Mouse (Mus musculus): ENCODE results near the gene Zfp108.

DNA sequence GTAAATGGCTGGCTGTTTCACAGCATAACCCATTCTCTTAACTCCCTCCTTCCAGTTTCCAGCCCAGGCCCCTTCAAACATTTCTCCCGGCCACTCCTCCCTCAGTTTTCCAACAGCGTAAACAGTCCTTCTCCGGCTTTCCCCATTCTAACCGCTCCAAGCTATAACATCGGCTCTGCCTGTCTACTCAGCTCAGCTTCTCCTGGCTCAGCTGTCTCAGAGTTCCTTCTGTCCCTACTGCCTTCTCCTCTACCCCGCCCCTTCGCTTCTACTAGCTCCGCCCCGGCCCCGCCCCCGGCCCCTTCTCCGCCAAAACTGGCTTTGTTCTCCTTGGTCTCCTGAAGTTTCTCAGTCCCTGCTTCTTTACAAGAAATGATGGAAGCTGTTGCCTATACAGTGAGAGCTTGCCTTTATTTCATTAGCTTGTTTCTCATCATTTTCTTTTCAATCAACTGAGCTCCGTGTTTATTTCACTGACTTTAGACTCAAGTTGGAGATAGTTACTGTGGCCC, 46.2 kb downstream of the Zfp108 start, which contains the start of gene Zfp61:
- no peak for TF ChIP-seq CTCF (IDR thresholded peaks at IDR 0.05; ENCODE audit: control insufficient read depth, insufficient read depth, insufficient replicate concordance, low read depth, low read length)
- TF ChIP-seq POLR2A (IDR thresholded peaks at IDR 0.05; ENCODE audit: control insufficient read depth, low read depth, low read length) = no peak
